Mouse (Mus musculus) MEL (cell line): Measurements from ENCODE around the gene Dnajb5.

Experiments
- BHLHE40 ChIP-seq: IDR thresholded peaks from 2 replicates; pipeline ENCODE4 v1.6.1; 2012; ENCODE audit warnings: low read depth, mild to moderate bottlenecking, inconsistent platforms, low read length, improper control_type of control experiment, borderline replicate concordance
- CTCF ChIP-seq, 3 experiments: IDR thresholded peaks in 2 of 3; conservative IDR thresholded peaks in 1 of 3; 2 replicates each; pipeline ENCODE4 v1.5.1; 2011 to 2012; ENCODE audit warnings: low read length in 3 of 3, low read depth in 2 of 3, mild to moderate bottlenecking in 2 of 3, improper control_type of control experiment in 1 of 3, inconsistent platforms in 1 of 3, mixed read lengths in 1 of 3, moderate library complexity in 1 of 3; ENCODE audit not compliant: control insufficient read depth in 1 of 3, insufficient read depth in 1 of 3, poor library complexity in 1 of 3, severe bottlenecking in 1 of 3
- GABPA ChIP-seq: IDR thresholded peaks from 2 replicates; pipeline ENCODE4 v1.6.1; 2012; ENCODE audit warnings: low read depth, mild to moderate bottlenecking, inconsistent platforms, low read length, improper control_type of control experiment, moderate library complexity
- MAX ChIP-seq: IDR thresholded peaks from 2 replicates; pipeline ENCODE4 v1.6.1; 2011; ENCODE audit warnings: low read length, improper control_type of control experiment
- MEF2A ChIP-seq: IDR thresholded peaks from 2 replicates; pipeline ENCODE4 v1.6.1; 2014; ENCODE audit warnings: low read depth, mild to moderate bottlenecking, inconsistent platforms, low read length, improper control_type of control experiment; ENCODE audit not compliant: poor library complexity, insufficient replicate concordance, severe bottlenecking; ENCODE audit errors: extremely low read depth
- MXI1 ChIP-seq: IDR thresholded peaks from 2 replicates; pipeline ENCODE4 v1.6.1; 2011; ENCODE audit warnings: mild to moderate bottlenecking, low read depth, low read length, improper control_type of control experiment
- MYC ChIP-seq: IDR thresholded peaks from 2 replicates; pipeline ENCODE4 v1.6.1; 2011; ENCODE audit warnings: low read depth, mild to moderate bottlenecking, low read length, improper control_type of control experiment, moderate library complexity
- NELFE ChIP-seq: IDR thresholded peaks from 2 replicates; pipeline ENCODE4 v1.6.1; 2011; ENCODE audit warnings: low read depth, low read length, improper control_type of control experiment
- POLR2A ChIP-seq, 2 experiments: IDR thresholded peaks; 2 replicates each; pipeline ENCODE4 v1.6.1; 2011 to 2012; ENCODE audit warnings: low read length in 2 of 2, mild to moderate bottlenecking in 2 of 2, control low read depth in 1 of 2, improper control_type of control experiment in 1 of 2, low read depth in 1 of 2, moderate library complexity in 1 of 2; ENCODE audit not compliant: control insufficient read depth in 1 of 2, insufficient read depth in 1 of 2, poor library complexity in 1 of 2
- SMC3 ChIP-seq: IDR thresholded peaks from 2 replicates; pipeline ENCODE4 v1.6.1; 2011; ENCODE audit warnings: low read depth, low read length, improper control_type of control experiment
- TBP ChIP-seq: IDR thresholded peaks from 2 replicates; pipeline ENCODE4 v1.8.0; 2011; ENCODE audit warnings: low read depth, low read length, improper control_type of control experiment

- TF ChIP-seq POLR2A (IDR thresholded peaks at IDR 0.05; ENCODE audit: control insufficient read depth in 1 of 2, insufficient read depth in 1 of 2, low read depth in 1 of 2, low read length in 2 of 2, poor library complexity in 1 of 2) (no peak), GABPA (no peak), MEF2A (no peak), TBP (no peak), CTCF (IDR thresholded peaks at IDR 0.05 in 2 of 3, conservative IDR thresholded peaks at IDR 0.05 in 1 of 3; ENCODE audit: control insufficient read depth in 1 of 3, insufficient read depth in 1 of 3, low read depth in 2 of 3, low read length in 3 of 3, poor library complexity in 1 of 3, severe bottlenecking in 1 of 3) (no peak), MAX (no peak), BHLHE40 (no peak), SMC3 (no peak), MYC (no peak), NELFE (no peak), MXI1 (no peak)
These were observed 5.4 kb upstream of the Dnajb5 start for GRCm38 (mm10) chr4:42944185-42944584.
